Mouse (Mus musculus) liver, embryonic 14.5 days (tissue): Measurements from ENCODE around the gene Alox5. TPM values are rescaled to one million over a fixed set of nuclear protein-coding genes. Genes with fewer than 3 reads are reported as not detected.

Source experiments
- ATAC-seq: fragments of 200-750 bp; cut with Nextera tagmentation; 2 replicates; pipeline ENCODE4 v1.8.0; 2017; ENCODE audit warnings: moderate number of reproducible peaks, mild to moderate bottlenecking, moderate library complexity; ENCODE audit not compliant: insufficient read depth
- DNase-seq, 3 experiments: peaks; one replicate each; pipeline ENCODE4 v3.0.0-alpha.2; 2012 to 2013; ENCODE audit warnings: low read depth in 3 of 3, low spot score in 3 of 3
- H3K27ac ChIP-seq: fragments of 300-500 bp; sonication (generic); 2 replicates; pipeline ENCODE4 v1.5.1; 2014; ENCODE audit warnings: moderate library complexity, mild to moderate bottlenecking, control low read depth, inconsistent platforms
- H3K27me3 ChIP-seq: fragments of 300-500 bp; sonication (generic); 2 replicates; pipeline ENCODE4 v1.6.1; 2014; ENCODE audit warnings: mild to moderate bottlenecking, low read length, moderate library complexity; ENCODE audit not compliant: control insufficient read depth, insufficient read depth
- H3K36me3 ChIP-seq: fragments of 300-500 bp; sonication (generic); replicated peaks from 2 replicates; pipeline ENCODE4 v1.6.1; 2014; ENCODE audit warnings: low read depth; ENCODE audit not compliant: control insufficient read depth, insufficient read depth
- H3K4me1 ChIP-seq, 2 experiments: fragments of 200-500 bp in 1 of 2; fragments of 300-500 bp in 1 of 2; sonication (generic) in 1 of 2; replicated peaks; 2 replicates each; pipeline ENCODE4 v1.6.1; 2012 to 2014; ENCODE audit warnings: antibody characterized with exemption in 1 of 2, inconsistent platforms in 1 of 2, low read length in 1 of 2; ENCODE audit not compliant: control insufficient read depth in 2 of 2, insufficient read depth in 2 of 2
- H3K4me2 ChIP-seq: fragments of 300-500 bp; sonication (generic); 2 replicates; pipeline ENCODE4 v1.6.1; 2014; ENCODE audit warnings: low read depth, mild to moderate bottlenecking, control low read depth, moderate library complexity
- H3K4me3 ChIP-seq, 2 experiments: fragments of 200-500 bp in 1 of 2; fragments of 300-500 bp in 1 of 2; sonication (generic) in 1 of 2; 2 replicates each; pipeline ENCODE4 v1.5.1; 2012 to 2014; ENCODE audit warnings: low read depth in 2 of 2, low read length in 2 of 2, mild to moderate bottlenecking in 2 of 2, control low read depth in 1 of 2, inconsistent platforms in 1 of 2, moderate library complexity in 1 of 2; ENCODE audit not compliant: insufficient read depth in 1 of 2
- H3K9ac ChIP-seq: fragments of 300-500 bp; sonication (generic); replicated peaks from 2 replicates; pipeline ENCODE4 v1.6.1; 2014; ENCODE audit warnings: mild to moderate bottlenecking, control low read depth, moderate library complexity
- H3K9me3 ChIP-seq: fragments of 300-500 bp; sonication (generic); 2 replicates; pipeline ENCODE4 v1.6.1; 2016; ENCODE audit warnings: low read length, mixed read lengths; ENCODE audit not compliant: control insufficient read depth
- CTCF ChIP-seq: IDR thresholded peaks from 2 replicates; pipeline ENCODE4 v1.5.1; 2016; ENCODE audit warnings: antibody characterized with exemption, low read depth, control low read depth
- EP300 ChIP-seq: IDR thresholded peaks from 2 replicates; pipeline ENCODE4 v1.6.1; 2016; ENCODE audit warnings: antibody characterized with exemption, low read depth
- WGBS: fragments of 180-500 bp; shearing (Covaris S2); extraction: QIAGEN DNeasy Blood & Tissue Kit; methylation state at CpG from one replicate; pipeline ENCODE4 v1.1.7; 2014; ENCODE audit not compliant: insufficient replicate concordance; 5-methylcytosine and 5-hydroxymethylcytosine counted together
- polyA plus RNA-seq, 2 experiments: library from polyadenylated mRNA; depleted of rRNA in 1 of 2; stranded (reverse) in 1 of 2; unstranded in 1 of 2; fragments of >200 nt; fragmentation: Nextera tagmentation in 1 of 2; extraction: Ambion mirVana in 1 of 2; gene quantifications; 2 replicates each; pipeline versions ENCODE4 v1.2.1 to v1.2.3; 2012 to 2014

The Alox5 gene
- polyA plus RNA-seq, 2 experiments: 1.6 to 1.8 TPM

DNA sequence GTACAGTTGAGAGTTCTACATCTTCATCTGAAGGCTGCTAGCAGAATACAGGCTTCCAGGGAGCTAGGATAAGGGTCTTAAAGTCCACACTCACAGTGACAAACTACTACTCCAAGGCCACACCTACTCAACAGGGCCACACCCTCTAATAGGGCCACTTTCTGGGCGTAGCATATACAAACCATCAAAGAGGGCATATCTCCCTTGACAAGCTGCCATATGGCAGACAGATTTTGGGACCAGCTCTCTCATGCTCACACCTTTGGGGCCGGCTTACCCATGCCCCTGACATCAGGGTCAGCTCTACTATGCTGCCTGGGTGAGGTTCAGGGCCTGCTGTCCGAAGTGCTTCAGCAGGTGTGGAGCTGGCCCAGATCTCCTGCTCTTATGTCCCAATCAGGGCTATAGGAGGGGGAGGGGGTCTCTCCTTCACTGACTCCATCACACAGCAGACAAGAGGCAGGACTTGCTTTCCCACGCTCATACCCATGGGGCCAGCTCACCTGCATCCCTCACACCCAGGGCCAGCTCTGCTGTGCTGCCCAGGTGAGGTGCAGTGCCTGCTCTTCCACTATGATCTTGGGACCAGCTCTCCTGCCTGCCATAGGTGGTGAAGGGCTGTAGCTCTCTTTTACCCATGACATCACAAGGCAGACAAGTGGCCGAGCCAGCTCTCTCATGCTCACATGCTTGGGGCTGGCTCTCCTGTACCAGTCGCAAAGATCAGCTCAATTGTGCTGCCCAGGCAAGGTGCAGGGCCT is 90.6 kb downstream of the Alox5 start:
- TF ChIP-seq EP300 (peak; percentile 80), CTCF (no peak)
- Histone ChIP-seq H3K9me3 (no peaks in the 10 kb centered on the region), H3K27me3 (no peaks in the 10 kb centered on the region), H3K4me1 (peaks cover 42 to 45% of the 10 kb centered on the region in 2 experiments), H3K27ac (peak overlapping the region; percentile 84), H3K4me2 (peak overlapping the region; percentile 65), H3K36me3 (peaks cover 16% of the 10 kb centered on the region), H3K9ac (peak overlapping the region; percentile 53), H3K4me3 (peak overlapping the region in 1 of 2 experiments; percentile 9; a peak in 1 of 4 replicates)
- ATAC-seq (peak; percentile 98), DNase-seq (peak; percentile 77 to 85 (median 83))
- 53% methylated on average over 6 of the region's 6 CpGs for WGBS

DNA sequence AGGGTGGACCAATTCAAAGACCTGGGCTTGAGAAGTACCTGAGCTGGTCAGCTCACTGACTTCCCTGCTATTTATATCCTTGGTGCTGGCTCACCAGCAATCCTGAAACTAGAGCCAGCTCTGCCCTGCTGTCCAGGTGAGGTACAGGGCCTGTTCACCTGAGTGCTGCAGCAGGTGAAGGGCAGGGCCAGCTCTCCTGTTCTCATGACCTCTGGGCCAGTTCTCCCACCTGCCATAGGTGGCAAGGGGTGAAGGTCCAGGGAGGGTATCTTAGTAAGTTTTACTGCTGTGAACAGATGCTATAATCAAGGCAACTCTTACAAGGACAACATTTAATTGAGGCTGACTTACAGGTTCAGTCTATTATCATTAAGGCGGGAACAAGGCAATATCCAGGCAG is 91.2 kb downstream of the Alox5 start:
- Histone ChIP-seq H3K4me1 (peaks cover 41 to 45% of the 10 kb centered on the region in 2 experiments), H3K4me3 (peak overlapping the region; percentile 3; a peak in 3 of 4 replicates), H3K9ac (peak overlapping the region; percentile 53), H3K27ac (peak overlapping the region; percentile 84), H3K9me3 (no peaks in the 10 kb centered on the region), H3K27me3 (no peaks in the 10 kb centered on the region), H3K4me2 (peak overlapping the region; percentile 65), H3K36me3 (peaks cover 17% of the 10 kb centered on the region)
- ATAC-seq (peak; percentile 16; the same call in 1 of the 2 replicates), DNase-seq (no peak)
- TF ChIP-seq EP300 (no peak), CTCF (no peak)
- 69% methylated on average over 1 of the region's 1 CpGs for WGBS

DNA sequence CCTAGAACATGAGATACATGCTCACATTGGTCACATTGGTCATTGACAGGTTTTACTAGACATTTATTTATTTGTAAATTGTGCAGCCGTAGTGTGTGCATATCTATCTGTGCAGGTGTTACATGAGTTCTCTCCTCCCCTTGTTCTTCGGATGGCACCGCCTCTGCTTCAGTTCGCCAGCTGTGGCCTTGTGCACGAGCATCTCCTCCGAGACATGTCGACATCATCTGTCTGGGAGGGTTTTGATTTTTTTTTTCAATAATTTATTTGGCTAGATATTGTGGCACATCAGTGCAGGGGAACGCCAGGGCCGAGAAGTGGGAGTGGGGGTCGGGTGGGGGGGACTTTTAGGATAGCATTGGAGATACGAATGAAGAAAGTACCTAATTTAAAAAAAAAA is 93.0 kb downstream of the Alox5 start:
- Histone ChIP-seq H3K9me3 (no peaks in the 10 kb centered on the region), H3K9ac (no peak overlapping the region), H3K27me3 (no peaks in the 10 kb centered on the region), H3K4me2 (no peak overlapping the region), H3K4me1 (peaks cover 30 to 35% of the 10 kb centered on the region in 2 experiments), H3K4me3 (no peak overlapping the region), H3K36me3 (peaks cover 22% of the 10 kb centered on the region), H3K27ac (no peak overlapping the region)
- ATAC-seq (no peak), DNase-seq (no peak)
- whole genome bisulfite sequencing: 56% methylated on average over 11 of the region's 11 CpGs
- TF ChIP-seq EP300: no peak
- no peak for TF ChIP-seq CTCF

- ATAC-seq (no peak), DNase-seq (no peak)
- H3K4me2 ChIP-seq: no peak overlapping the region
- H3K9me3 ChIP-seq: no peaks in the 10 kb centered on the region
- peaks cover 0 to 16% of the 10 kb centered on the region in 2 experiments; a peak in 2 of 4 replicates for H3K4me1 ChIP-seq
- TF ChIP-seq CTCF (no peak), EP300 (no peak)
- H3K4me3 ChIP-seq: no peak overlapping the region
- 72% methylated on average over 4 of the region's 4 CpGs for WGBS
- no peak overlapping the region for H3K27ac ChIP-seq
- no peaks in the 10 kb centered on the region for H3K27me3 ChIP-seq
- no peak overlapping the region for H3K9ac ChIP-seq
- H3K36me3 ChIP-seq: peaks cover 21% of the 10 kb centered on the region
These were observed 99.0 kb downstream of the Alox5 start for GRCm38 (mm10) chr6:116361993-116362392.

GRCm38 (mm10) chr6:116361463-116361862 is 99.5 kb downstream of the Alox5 start:
- no peak overlapping the region for H3K27ac ChIP-seq
- no peak for TF ChIP-seq CTCF
- TF ChIP-seq EP300: no peak
- ATAC-seq (no peak), DNase-seq (no peak)
- no peaks in the 10 kb centered on the region for H3K9me3 ChIP-seq
- no peak overlapping the region for H3K4me2 ChIP-seq
- no peak overlapping the region for H3K9ac ChIP-seq
- WGBS: 72% methylated on average over 3 of the region's 3 CpGs
- H3K27me3 ChIP-seq: no peaks in the 10 kb centered on the region
- H3K4me1 ChIP-seq: peaks cover 0 to 18% of the 10 kb centered on the region in 2 experiments; a peak in 2 of 4 replicates
- H3K4me3 ChIP-seq: no peak overlapping the region
- H3K36me3 ChIP-seq: peaks cover 21% of the 10 kb centered on the region

Other genes with a start within 250 kb of the Alox5 start
- 2.3 and 3.2 TPM in 2 replicates for gene Zfand4, start 197.0 kb downstream of the Alox5 start, polyA plus RNA-seq (2012; rRNA removed)
- 4.4 and 6.3 TPM in 2 replicates for gene Zfand4, start 197.0 kb downstream of the Alox5 start, polyA plus RNA-seq (2014; fragmentation: Nextera tagmentation; extraction: Ambion mirVana)
- 82.4 and 96.1 TPM in 2 replicates for gene March8, start 123.2 kb downstream of the Alox5 start, polyA plus RNA-seq (2012; rRNA removed)
- 80.1 and 89.8 TPM in 2 replicates for gene March8, start 123.2 kb downstream of the Alox5 start, polyA plus RNA-seq (2014; fragmentation: Nextera tagmentation; extraction: Ambion mirVana)
- gene Olfr211, start 27.9 kb upstream of the Alox5 start, polyA plus RNA-seq (2012; rRNA removed): not detected in 2 replicates
- not detected in 2 replicates for gene Olfr211, start 27.9 kb upstream of the Alox5 start, polyA plus RNA-seq (2014; fragmentation: Nextera tagmentation; extraction: Ambion mirVana)
- 0.01 TPM in 1 of 2 replicates, not detected in the other for gene Olfr212, start 45.3 kb upstream of the Alox5 start, polyA plus RNA-seq (2012; rRNA removed)
- gene Olfr212, start 45.3 kb upstream of the Alox5 start, polyA plus RNA-seq (2014; fragmentation: Nextera tagmentation; extraction: Ambion mirVana): not detected in 2 replicates
- gene Olfr213, start 77.3 kb upstream of the Alox5 start, polyA plus RNA-seq (2012; rRNA removed): not detected in 2 replicates
- not detected in 2 replicates for gene Olfr213, start 77.3 kb upstream of the Alox5 start, polyA plus RNA-seq (2014; fragmentation: Nextera tagmentation; extraction: Ambion mirVana)
- gene Gm5580, start 90.0 kb upstream of the Alox5 start, polyA plus RNA-seq (2012; rRNA removed): 0.04 TPM in 1 of 2 replicates, not detected in the other
- gene Gm5580, start 90.0 kb upstream of the Alox5 start, polyA plus RNA-seq (2014; fragmentation: Nextera tagmentation; extraction: Ambion mirVana): 0.19 and 0.21 TPM in 2 replicates
- not detected in 2 replicates for gene Olfr214, start 93.1 kb upstream of the Alox5 start, polyA plus RNA-seq (2012; rRNA removed)
- gene Olfr214, start 93.1 kb upstream of the Alox5 start, polyA plus RNA-seq (2014; fragmentation: Nextera tagmentation; extraction: Ambion mirVana): not detected in 2 replicates
- gene Olfr215, start 123.0 kb upstream of the Alox5 start, polyA plus RNA-seq (2012; rRNA removed): not detected in 2 replicates
- not detected in 2 replicates for gene Olfr215, start 123.0 kb upstream of the Alox5 start, polyA plus RNA-seq (2014; fragmentation: Nextera tagmentation; extraction: Ambion mirVana)
- gene Zfp422, start 167.8 kb upstream of the Alox5 start, polyA plus RNA-seq (2012; rRNA removed): 9.0 and 10.9 TPM in 2 replicates
- 21.2 TPM in 2 replicates for gene Zfp422, start 167.8 kb upstream of the Alox5 start, polyA plus RNA-seq (2014; fragmentation: Nextera tagmentation; extraction: Ambion mirVana)
- gene Depp1, start 189.4 kb upstream of the Alox5 start, polyA plus RNA-seq (2012; rRNA removed): 3.3 and 14.3 TPM in 2 replicates
- 6.3 and 9.4 TPM in 2 replicates for gene Depp1, start 189.4 kb upstream of the Alox5 start, polyA plus RNA-seq (2014; fragmentation: Nextera tagmentation; extraction: Ambion mirVana)
- 1.5 and 1.9 TPM in 2 replicates for gene Rassf4, start 212.8 kb upstream of the Alox5 start, polyA plus RNA-seq (2012; rRNA removed)
- 5.7 and 6.7 TPM in 2 replicates for gene Rassf4, start 212.8 kb upstream of the Alox5 start, polyA plus RNA-seq (2014; fragmentation: Nextera tagmentation; extraction: Ambion mirVana)